ENCODE assay signal across 21 mouse cellular contexts in genomic region chr1:71658632-71659031, GRCm38 (mm10). TPM values are rescaled to one million over a fixed set of nuclear protein-coding genes. Genes with fewer than 3 reads are reported as not detected.
A peak's percentile ranks its signal among the peaks of the same experiment; 100 is the strongest.
DNase-seq lines count a peak whose midpoint lies in the region; ATAC-seq and TF ChIP-seq lines count a peak whose summit lies in the region.
"Had no signal": no experiment of that assay in that cellular context is flagged by ENCODE, and none has a peak within 500 bp of the region (broad histone marks: within the 10 kb centered on the region; RNA-seq: fewer than 3 reads in every experiment).

No protein-coding gene starts in this region.

- no peak for TF ChIP-seq CTCF in E14TG2a.4 (conservative IDR thresholded peaks at IDR 0.05; ENCODE audit: low read length)
- no peak for TF ChIP-seq CTCF in ES-Bruce4 (IDR thresholded peaks at IDR 0.05; ENCODE audit: low read depth, low read length)
- no peak for TF ChIP-seq CTCF in stomach, postnatal 0 days (IDR thresholded peaks at IDR 0.05; ENCODE audit: low read depth)

- no peaks in the 10 kb centered on the region for H3K27me3 ChIP-seq in E14TG2a.4 (ENCODE audit: insufficient read depth, low read length)
- H3K27me3 ChIP-seq in ES-Bruce4 (ENCODE audit: control insufficient read depth, insufficient read depth, low read length, poor library complexity, severe bottlenecking): no peaks in the 10 kb centered on the region
- H3K27me3 ChIP-seq in stomach, postnatal 0 days (ENCODE audit: control insufficient read depth, insufficient read depth, low read length): no peaks in the 10 kb centered on the region
- H3K27me3 ChIP-seq: embryonic facial prominence, embryonic 12.5 days; forebrain, embryonic 13.5 days; forebrain, embryonic 15.5 days had no signal

- H3K36me3 ChIP-seq in E14TG2a.4 (ENCODE audit: insufficient read depth, low read length) (0 out of 2 replicates have a peak, but pooled peaks cover 3% of the 10 kb centered on the region), ES-Bruce4 (ENCODE audit: control insufficient read depth, insufficient read depth, low read length, poor library complexity, severe bottlenecking) (no peaks in the 10 kb centered on the region), ES-E14 (ENCODE audit: control insufficient read depth, insufficient read depth, low read length, poor library complexity, severe bottlenecking) (no peaks in the 10 kb centered on the region; the same call in 1 of the 2 replicates)
- H3K36me3 ChIP-seq in stomach, postnatal 0 days (ENCODE audit: control insufficient read depth, insufficient read depth, low read length): no peaks in the 10 kb centered on the region
- H3K36me3 ChIP-seq: embryonic facial prominence, embryonic 12.5 days; forebrain, embryonic 15.5 days had no signal

- H3K4me3 ChIP-seq in E14TG2a.4 (replicated peaks; ENCODE audit: low read length) (peak overlapping the region; percentile 21; the same call in 1 of the 2 replicates), ES-Bruce4 (ENCODE audit: low read depth, low read length) (no peak overlapping the region), ES-E14 (ENCODE audit: insufficient read depth in 1 of 2, low read depth in 1 of 2, low read length in 2 of 2, poor library complexity in 1 of 2, severe bottlenecking in 1 of 2) (no peak overlapping the region)
- H3K4me3 ChIP-seq in stomach, postnatal 0 days (ENCODE audit: low read depth, low read length): no peak overlapping the region
- H3K4me3 ChIP-seq: embryonic facial prominence, embryonic 10.5 days; embryonic facial prominence, embryonic 12.5 days; forebrain, embryonic 13.5 days; forebrain, embryonic 15.5 days had no signal

- DNase-seq in ES-E14 (ENCODE audit: low read depth, low spot score): no peak
- DNase-seq in gastrocnemius, postnatal 14 days: no peak
- DNase-seq in stomach, postnatal 0 days (ENCODE audit: low spot score): no peak
- no peak for DNase-seq in heart, adult 9 months (ENCODE audit: low spot score in 2 of 2)
- DNase-seq: adrenal gland, adult 8-10 months; adrenal gland, postnatal 14 days; adrenal gland, postnatal 36 days; cerebellum, adult 11-12 months; cerebellum, adult 2 months; cerebellum, adult 9-10 months; cerebellum, postnatal 10 days; cerebellum, postnatal 25 days; forebrain, postnatal 0 days had no signal

- intact Hi-C loops in gastrocnemius, postnatal 14 days (cut with DNase I; ENCODE audit: low total_unique reads): no loop called here

- TF ChIP-seq EP300 in ES-Bruce4 (IDR thresholded peaks at IDR 0.05; ENCODE audit: insufficient read depth, low read depth, low read length): 0 out of 2 replicates have a peak, but pooled peaks have one; percentile 52
- TF ChIP-seq EP300 in stomach, postnatal 0 days (optimal IDR thresholded peaks at IDR 0.05): no peak

- TF ChIP-seq POLR2A in ES-Bruce4 (IDR thresholded peaks at IDR 0.05; ENCODE audit: insufficient read depth, low read length): no peak

- in situ Hi-C loops in ES-E14 (cut with MboI; ENCODE audit: low sequenced_read_pairs in 2 of 2, unreplicated experiment in 2 of 2): no loop called here

- 82% methylated on average over 6 of the region's 6 CpGs for WGBS in stomach, postnatal 0 days

- ATAC-seq in stomach, postnatal 0 days (ENCODE audit: low FRiP score, low TSS enrichment): no peak
- ATAC-seq: activated CD4-positive, CD25-positive, alpha-beta regulatory T cell, adult 4 months; forebrain, embryonic 13.5 days; forebrain, embryonic 15.5 days; forebrain, postnatal 0 days had no signal

- H3K9me3 ChIP-seq in E14TG2a.4 (ENCODE audit: low read length): peaks cover 18% of the 10 kb centered on the region
- peaks cover 8% of the 10 kb centered on the region; the same call in 1 of the 2 replicates for H3K9me3 ChIP-seq in ES-Bruce4 (replicated peaks; ENCODE audit: control insufficient read depth, insufficient read depth, low read length, poor library complexity, severe bottlenecking)
- H3K9me3 ChIP-seq in ES-E14 (ENCODE audit: control insufficient read depth, insufficient read depth, low read depth, low read length): no peaks in the 10 kb centered on the region
- H3K9me3 ChIP-seq in stomach, postnatal 0 days (ENCODE audit: control insufficient read depth, low read length): no peaks in the 10 kb centered on the region
- H3K9me3 ChIP-seq: embryonic facial prominence, embryonic 12.5 days; forebrain, embryonic 15.5 days had no signal

- H3K27ac ChIP-seq in ES-Bruce4 (ENCODE audit: insufficient read depth, low read length) (no peak overlapping the region), ES-E14 (ENCODE audit: insufficient read depth, low read depth, low read length, poor library complexity, severe bottlenecking) (no peak overlapping the region)
- no peak overlapping the region for H3K27ac ChIP-seq in stomach, postnatal 0 days (replicated peaks)
- H3K27ac ChIP-seq: embryonic facial prominence, embryonic 10.5 days; embryonic facial prominence, embryonic 12.5 days; forebrain, embryonic 13.5 days; forebrain, embryonic 15.5 days had no signal

- peaks cover 52% of the 10 kb centered on the region for H3K4me1 ChIP-seq in E14TG2a.4 (replicated peaks; ENCODE audit: low read depth, low read length)
- H3K4me1 ChIP-seq in ES-Bruce4 (ENCODE audit: control insufficient read depth, insufficient read depth, low read length): no peaks in the 10 kb centered on the region
- peaks cover 8% of the 10 kb centered on the region in 2 experiments for H3K4me1 ChIP-seq in ES-E14 (ENCODE audit: control insufficient read depth in 2 of 2, insufficient read depth in 2 of 2, low read length in 2 of 2, poor library complexity in 1 of 2)
- H3K4me1 ChIP-seq in stomach, postnatal 0 days (replicated peaks; ENCODE audit: control insufficient read depth, insufficient read depth): no peaks in the 10 kb centered on the region
- H3K4me1 ChIP-seq: embryonic facial prominence, embryonic 12.5 days had no signal

- H3K4me2 ChIP-seq in stomach, postnatal 0 days (replicated peaks; ENCODE audit: low read depth): no peak overlapping the region
- H3K4me2 ChIP-seq: embryonic facial prominence, embryonic 12.5 days; forebrain, embryonic 13.5 days; forebrain, embryonic 15.5 days had no signal

- H3K9ac ChIP-seq in ES-Bruce4 (ENCODE audit: low read depth, poor library complexity, severe bottlenecking): no peak overlapping the region
- H3K9ac ChIP-seq in ES-E14 (ENCODE audit: insufficient read depth, low read depth, low read length, poor library complexity, severe bottlenecking): peak overlapping the region; percentile 25; the same call in 1 of the 2 replicates
- H3K9ac ChIP-seq in stomach, postnatal 0 days (ENCODE audit: low read length): no peak overlapping the region
- H3K9ac ChIP-seq: embryonic facial prominence, embryonic 12.5 days; forebrain, embryonic 13.5 days; forebrain, embryonic 15.5 days; forebrain, postnatal 0 days had no signal

TF ChIP-seq in ES-E14, 5 proteins besides CTCF, POLR2A, EP300 and RAD21:
- TF ChIP-seq CHD2 (IDR thresholded peaks at IDR 0.05; ENCODE audit: low read depth, low read length) (no peak), ZC3H11A (IDR thresholded peaks at IDR 0.05; ENCODE audit: borderline replicate concordance, low read depth, low read length) (no peak), MAFK (IDR thresholded peaks at IDR 0.05; ENCODE audit: insufficient read depth, low read depth, low read length) (no peak), ZNF384 (IDR thresholded peaks at IDR 0.05; ENCODE audit: low read depth, low read length) (no peak), HCFC1 (IDR thresholded peaks at IDR 0.05; ENCODE audit: borderline replicate concordance, insufficient read depth, low read length) (no peak)

RNA-seq across cellular contexts. Expression of gene Fn1, which starts 5.6 kb away (rescaled TPM):
- polyA plus RNA-seq in ES-Bruce4 (2011; ENCODE audit: insufficient read depth, insufficient read length, low read depth, missing spikeins): 478 and 518 TPM in 2 replicates
- 491 and 803 TPM in 2 replicates for total RNA-seq in ES-E14 (2012; rRNA removed)
- total RNA-seq in gastrocnemius, postnatal 14 days (2021): 100 to 1,000 TPM; 147 to 216 TPM
- polyA plus RNA-seq in stomach, postnatal 0 days (2015; fragmentation: Nextera tagmentation; extraction: Ambion mirVana): 65.1 and 74.2 TPM in 2 replicates
- total RNA-seq: MEL had no signal
